Mouse (Mus musculus) ES-E14 (cell line): ENCODE data around the gene Nf1. TPM values are rescaled to one million over a fixed set of nuclear protein-coding genes. Genes with fewer than 3 reads are reported as not detected.

Source experiments
- DNase-seq: peaks from one replicate; pipeline ENCODE4 v3.0.0-alpha.2; 2013; ENCODE audit warnings: low read depth, low spot score
- H3K27ac ChIP-seq: 2 replicates; pipeline ENCODE4 v1.5.1; 2012; ENCODE audit warnings: low read depth, mild to moderate bottlenecking, low read length, moderate library complexity, mixed read lengths; ENCODE audit not compliant: poor library complexity, insufficient read depth, severe bottlenecking
- H3K36me3 ChIP-seq: 2 replicates; pipeline ENCODE4 v1.6.1; 2012; ENCODE audit warnings: mild to moderate bottlenecking, low read length, moderate library complexity, mixed read lengths; ENCODE audit not compliant: control insufficient read depth, poor library complexity, insufficient read depth, severe bottlenecking
- H3K4me1 ChIP-seq, 2 experiments: fragments of 150-350 bp in 1 of 2; sonication (generic) in 1 of 2; 2 replicates each; pipeline ENCODE4 v1.6.1; 2012; ENCODE audit warnings: low read length in 2 of 2, mild to moderate bottlenecking in 1 of 2, mixed read lengths in 1 of 2; ENCODE audit not compliant: control insufficient read depth in 2 of 2, insufficient read depth in 2 of 2, poor library complexity in 1 of 2
- H3K4me3 ChIP-seq, 2 experiments: fragments of 150-350 bp in 1 of 2; sonication (generic) in 1 of 2; 2 replicates each; pipeline ENCODE4 v1.5.1; 2012; ENCODE audit warnings: low read length in 2 of 2, low read depth in 1 of 2, mild to moderate bottlenecking in 1 of 2, mixed read lengths in 1 of 2; ENCODE audit not compliant: insufficient read depth in 1 of 2, poor library complexity in 1 of 2, severe bottlenecking in 1 of 2
- H3K9ac ChIP-seq: 2 replicates; pipeline ENCODE4 v1.6.1; 2012; ENCODE audit warnings: low read depth, mild to moderate bottlenecking, low read length, mixed read lengths; ENCODE audit not compliant: poor library complexity, insufficient read depth, severe bottlenecking
- H3K9me3 ChIP-seq: fragments of 150-350 bp; sonication (generic); 2 replicates; pipeline ENCODE4 v1.6.1; 2012; ENCODE audit warnings: low read depth, mild to moderate bottlenecking, low read length; ENCODE audit not compliant: control insufficient read depth, insufficient read depth
- CHD2 ChIP-seq: IDR thresholded peaks from 2 replicates; pipeline ENCODE4 v1.6.1; 2014; ENCODE audit warnings: mild to moderate bottlenecking, low read depth, low read length, inconsistent platforms
- HCFC1 ChIP-seq: IDR thresholded peaks from 2 replicates; pipeline ENCODE4 v1.6.1; 2012; ENCODE audit warnings: low read length, inconsistent platforms, borderline replicate concordance; ENCODE audit not compliant: insufficient read depth
- MAFK ChIP-seq: IDR thresholded peaks from 2 replicates; pipeline ENCODE4 v1.6.1; 2014; ENCODE audit warnings: mild to moderate bottlenecking, low read depth, low read length, inconsistent platforms; ENCODE audit not compliant: insufficient read depth
- ZC3H11A ChIP-seq: IDR thresholded peaks from 2 replicates; pipeline ENCODE4 v1.6.1; 2012; ENCODE audit warnings: low read depth, mild to moderate bottlenecking, inconsistent platforms, low read length, borderline replicate concordance
- ZNF384 ChIP-seq: IDR thresholded peaks from 2 replicates; pipeline ENCODE4 v1.6.1; 2012; ENCODE audit warnings: low read depth, low read length, inconsistent platforms
- in situ Hi-C, 2 experiments: fragments of 600-800 bp; cut with MboI; formaldehyde crosslinking; loops; one replicate each; pipeline ENCODE4 v1.15.1; 2025; ENCODE audit warnings: low sequenced_read_pairs in 2 of 2, inconsistent platforms in 1 of 2; ENCODE audit not compliant: unreplicated experiment in 2 of 2
- total RNA-seq: library from RNA; depleted of rRNA; stranded (reverse); fragments of 300-350 nt; gene quantifications from 2 replicates; pipeline ENCODE4 v1.2.3, GENCODE M21; 2012

Nf1 gene
- total RNA-seq, 1 experiment, result 15.3 TPM

- H3K4me3 ChIP-seq, result no peak overlapping the region
- in situ Hi-C loops, result no loop called here
- no peak for DNase-seq
- no peaks in the 10 kb centered on the region for H3K9me3 ChIP-seq
- no peak for TF ChIP-seq ZC3H11A
- no peak for TF ChIP-seq MAFK
- TF ChIP-seq CHD2, result no peak
- no peak overlapping the region for H3K9ac ChIP-seq
- H3K27ac ChIP-seq, result no peak overlapping the region
- H3K36me3 ChIP-seq, result no peaks in the 10 kb centered on the region; the same call in 1 of the 2 replicates
- H3K4me1 ChIP-seq, result peaks cover 0 to 2% of the 10 kb centered on the region in 2 experiments; a peak in 2 of 4 replicates
Measured at GRCm38 (mm10) chr11:79483392-79483791, 143.9 kb downstream of the Nf1 start.

GRCm38 (mm10) chr11:79483876-79484528 lies 144.5 kb downstream of the Nf1 start:
- TF ChIP-seq CHD2 (no peak), MAFK (no peak), ZC3H11A (no peak), ZNF384 (no peak), HCFC1 (no peak)
- no peaks in the 10 kb centered on the region; the same call in 1 of the 2 replicates for H3K36me3 ChIP-seq
- in situ Hi-C loops, result no loop called here
- no peaks in the 10 kb centered on the region for H3K9me3 ChIP-seq
- peak; percentile 7 for DNase-seq
- no peak overlapping the region for H3K4me3 ChIP-seq
- no peak overlapping the region for H3K27ac ChIP-seq
- peaks cover 0 to 2% of the 10 kb centered on the region in 2 experiments; a peak in 2 of 4 replicates for H3K4me1 ChIP-seq
- no peak overlapping the region for H3K9ac ChIP-seq

GRCm38 (mm10) chr11:79484721-79485120 lies 145.2 kb downstream of the Nf1 start:
- H3K4me3 ChIP-seq, result no peak overlapping the region
- TF ChIP-seq MAFK, result no peak
- no peak for TF ChIP-seq CHD2
- no peak for TF ChIP-seq ZC3H11A
- no peak for TF ChIP-seq ZNF384
- no peak for TF ChIP-seq HCFC1
- H3K27ac ChIP-seq, result no peak overlapping the region
- H3K9ac ChIP-seq, result no peak overlapping the region
- no peak for DNase-seq
- in situ Hi-C loops, result no loop called here
- H3K9me3 ChIP-seq, result no peaks in the 10 kb centered on the region
- H3K36me3 ChIP-seq, result no peaks in the 10 kb centered on the region; the same call in 1 of the 2 replicates
- peaks cover 0 to 2% of the 10 kb centered on the region in 2 experiments; a peak in 2 of 4 replicates for H3K4me1 ChIP-seq

- in situ Hi-C loops, result no loop called here
- Histone ChIP-seq H3K4me3 (no peak overlapping the region), H3K27ac (no peak overlapping the region), H3K9ac (no peak overlapping the region), H3K36me3 (no peaks in the 10 kb centered on the region), H3K4me1 (no peaks in the 10 kb centered on the region), H3K9me3 (no peaks in the 10 kb centered on the region)
- DNase-seq, result no peak
- TF ChIP-seq CHD2, result no peak
- TF ChIP-seq ZC3H11A, result no peak
- no peak for TF ChIP-seq HCFC1
- no peak for TF ChIP-seq ZNF384
- no peak for TF ChIP-seq MAFK
Measured at GRCm38 (mm10) chr11:79494976-79495800, 155.7 kb downstream of the Nf1 start.

- Histone ChIP-seq H3K36me3 (no peaks in the 10 kb centered on the region), H3K9ac (no peak overlapping the region), H3K27ac (no peak overlapping the region), H3K4me3 (no peak overlapping the region), H3K4me1 (no peaks in the 10 kb centered on the region), H3K9me3 (no peaks in the 10 kb centered on the region)
- in situ Hi-C loops, result no loop called here
- no peak for DNase-seq
- TF ChIP-seq MAFK, result no peak
- TF ChIP-seq ZC3H11A, result no peak
- TF ChIP-seq ZNF384, result no peak
- no peak for TF ChIP-seq HCFC1
- no peak for TF ChIP-seq CHD2
Measured at GRCm38 (mm10) chr11:79502917-79503316, 163.4 kb downstream of the Nf1 start.
